In genomic region chr6:146157099-146157498, GRCm38 (mm10) we compare ENCODE assay signal across 22 mouse cellular contexts.
DNase-seq lines count a peak whose midpoint lies in the region; ATAC-seq lines count a peak whose summit lies in the region.
"Had no signal": no experiment of that assay in that cellular context is flagged by ENCODE, and none has a peak within 500 bp of the region (broad histone marks: within the 10 kb centered on the region; RNA-seq: fewer than 3 reads in every experiment).

No protein-coding gene starts in this region.

- peak; percentile 41 to 45 for DNase-seq in cerebellum, postnatal 10 days
- no peak for DNase-seq in cerebellum, postnatal 36 days
- peak; percentile 20 for DNase-seq in gastrocnemius, postnatal 14 days
- no peak for DNase-seq in gastrocnemius, postnatal 25 days
- peak; percentile 57 for DNase-seq in layer of hippocampus, adult 11-12 months (ENCODE audit: low spot score)
- DNase-seq in layer of hippocampus, adult 9-10 months (ENCODE audit: low spot score): no peak
- DNase-seq in midbrain, embryonic 11.5 days (ENCODE audit: low spot score, missing footprints): peak; percentile 66
- DNase-seq in midbrain, embryonic 10.5 days (ENCODE audit: low spot score): no peak
- DNase-seq: adrenal gland, postnatal 10 days; adrenal gland, postnatal 36 days; cerebellum, adult 11 months; cerebellum, adult 9-11 months; gastrocnemius, adult 2 months; gastrocnemius, postnatal 36 days had no signal

- no peaks in the 10 kb centered on the region for H3K4me1 ChIP-seq in midbrain, embryonic 11.5 days (ENCODE audit: control insufficient read depth, insufficient read depth, low read length)
- peaks cover 12% of the 10 kb centered on the region for H3K4me1 ChIP-seq in midbrain, embryonic 10.5 days
- H3K4me1 ChIP-seq: forebrain, embryonic 10.5 days; hindbrain, embryonic 12.5 days; hindbrain, embryonic 15.5 days had no signal

- H3K36me3 ChIP-seq in midbrain, embryonic 11.5 days (ENCODE audit: control insufficient read depth, insufficient read depth, low read length): no peaks in the 10 kb centered on the region
- H3K36me3 ChIP-seq in midbrain, embryonic 10.5 days: no peaks in the 10 kb centered on the region
- H3K36me3 ChIP-seq: forebrain, embryonic 10.5 days; hindbrain, embryonic 12.5 days; hindbrain, embryonic 15.5 days had no signal

- 96% methylated on average over 14 of the region's 14 CpGs for WGBS in midbrain, embryonic 11.5 days
- 94% methylated on average over 14 of the region's 14 CpGs for WGBS in midbrain, embryonic 10.5 days

- H3K27me3 ChIP-seq in midbrain, embryonic 11.5 days (ENCODE audit: control insufficient read depth, insufficient read depth, low read length): no peaks in the 10 kb centered on the region
- H3K27me3 ChIP-seq in midbrain, embryonic 10.5 days (ENCODE audit: low read depth, poor library complexity, severe bottlenecking): no peaks in the 10 kb centered on the region
- H3K27me3 ChIP-seq: CH12.LX; hindbrain, embryonic 12.5 days; hindbrain, embryonic 15.5 days; Patski had no signal

- H3K27ac ChIP-seq in midbrain, embryonic 11.5 days (ENCODE audit: low read depth, low read length): no peak overlapping the region
- no peak overlapping the region for H3K27ac ChIP-seq in midbrain, embryonic 10.5 days (replicated peaks)
- H3K27ac ChIP-seq: forebrain, embryonic 10.5 days; gastrocnemius, adult 2 months; hindbrain, embryonic 12.5 days; hindbrain, embryonic 15.5 days had no signal

- H3K4me3 ChIP-seq in midbrain, embryonic 11.5 days (ENCODE audit: low read depth, low read length): no peak overlapping the region
- no peak overlapping the region for H3K4me3 ChIP-seq in midbrain, embryonic 10.5 days
- H3K4me3 ChIP-seq: forebrain, embryonic 10.5 days; gastrocnemius, adult 2 months; hindbrain, embryonic 12.5 days; hindbrain, embryonic 15.5 days had no signal

- no peak for ATAC-seq in midbrain, embryonic 11.5 days (ENCODE audit: low FRiP score)
- ATAC-seq: forebrain, embryonic 14.5 days; intestine, postnatal 0 days; Patski had no signal

- no peak overlapping the region for H3K4me2 ChIP-seq in midbrain, embryonic 11.5 days
- H3K4me2 ChIP-seq: hindbrain, embryonic 12.5 days; hindbrain, embryonic 15.5 days had no signal

- H3K9ac ChIP-seq in midbrain, embryonic 11.5 days (ENCODE audit: low read length): no peak overlapping the region
- H3K9ac ChIP-seq: hindbrain, embryonic 12.5 days; hindbrain, embryonic 15.5 days had no signal

- H3K9me3 ChIP-seq in midbrain, embryonic 11.5 days (ENCODE audit: control insufficient read depth, low read length): no peaks in the 10 kb centered on the region
- H3K9me3 ChIP-seq in midbrain, embryonic 10.5 days (replicated peaks): no peaks in the 10 kb centered on the region
- H3K9me3 ChIP-seq: forebrain, embryonic 10.5 days; G1E; hindbrain, embryonic 12.5 days; hindbrain, embryonic 15.5 days had no signal

- intact Hi-C loops in gastrocnemius, postnatal 14 days (cut with DNase I; ENCODE audit: low total_unique reads): no loop called here

Comparison
In these comparisons a context has a peak if more than half of its experiments do, and no peak if none do; other contexts are left out.
1. DNase-seq: peak in cerebellum, postnatal 10 days (2 of 2), gastrocnemius, postnatal 14 days (single experiment), layer of hippocampus, adult 11-12 months (single experiment) and midbrain, embryonic 11.5 days (single experiment); none in cerebellum, postnatal 36 days (0 of 2), gastrocnemius, postnatal 25 days (single experiment), layer of hippocampus, adult 9-10 months (single experiment) and midbrain, embryonic 10.5 days (single experiment).